Mouse (Mus musculus) hindbrain, embryonic 11.5 days (tissue): ENCODE results near the gene Hoxd4. TPM values are rescaled to one million over a fixed set of nuclear protein-coding genes. Genes with fewer than 3 reads are reported as not detected.

Experiments used
- ATAC-seq: fragments of 200-750 bp; cut with Nextera tagmentation; 2 replicates; pipeline ENCODE4 v1.8.0; 2017; ENCODE audit warnings: mild to moderate bottlenecking, moderate TSS enrichment, moderate library complexity; ENCODE audit not compliant: low FRiP score
- DNase-seq: peaks from one replicate; pipeline ENCODE4 v3.0.0-alpha.2; 2015; ENCODE audit warnings: low spot score
- H3K27ac ChIP-seq: fragments of 300-500 bp; sonication (generic); 2 replicates; pipeline ENCODE4 v1.5.1; 2014; ENCODE audit warnings: mild to moderate bottlenecking, low read depth, low read length
- H3K27me3 ChIP-seq: fragments of 300-500 bp; sonication (generic); 2 replicates; pipeline ENCODE4 v1.6.1; 2014; ENCODE audit warnings: mild to moderate bottlenecking, low read length, moderate library complexity, mixed read lengths; ENCODE audit not compliant: control insufficient read depth, insufficient read depth
- H3K36me3 ChIP-seq: fragments of 300-500 bp; sonication (generic); 2 replicates; pipeline ENCODE4 v1.6.1; 2014; ENCODE audit warnings: mild to moderate bottlenecking, low read length, moderate library complexity, mixed read lengths; ENCODE audit not compliant: control insufficient read depth, insufficient read depth
- H3K4me1 ChIP-seq: fragments of 300-500 bp; sonication (generic); replicated peaks from 2 replicates; pipeline ENCODE4 v1.6.1; 2014; ENCODE audit warnings: low read length, mixed read lengths; ENCODE audit not compliant: control insufficient read depth, insufficient read depth
- H3K4me2 ChIP-seq: fragments of 300-500 bp; sonication (generic); replicated peaks from 2 replicates; pipeline ENCODE4 v1.6.1; 2014; ENCODE audit warnings: mild to moderate bottlenecking, low read depth, low read length
- H3K4me3 ChIP-seq: fragments of 300-500 bp; sonication (generic); 2 replicates; pipeline ENCODE4 v1.5.1; 2014; ENCODE audit warnings: low read depth, low read length
- H3K9ac ChIP-seq: fragments of 300-500 bp; sonication (generic); 2 replicates; pipeline ENCODE4 v1.6.1; 2014; ENCODE audit warnings: low read depth, low read length
- H3K9me3 ChIP-seq: fragments of 300-500 bp; sonication (generic); 2 replicates; pipeline ENCODE4 v1.6.1; 2016; ENCODE audit warnings: low read length; ENCODE audit not compliant: control insufficient read depth
- WGBS: fragments of 180-500 bp; shearing (Covaris S2); extraction: QIAGEN DNeasy Blood & Tissue Kit; methylation state at CpG from one replicate; pipeline ENCODE4 v1.1.7; 2014; 5-methylcytosine and 5-hydroxymethylcytosine counted together
- polyA plus RNA-seq: library from polyadenylated mRNA; unstranded; fragments of >200 nt; fragmentation: Nextera tagmentation; extraction: Ambion mirVana; gene quantifications from 2 replicates; pipeline ENCODE4 v1.2.1, GENCODE M21; 2014

Gene Hoxd4
- polyA plus RNA-seq, 1 experiment from 2014 or later = 3.7 TPM

- H3K27ac ChIP-seq = no peak overlapping the region
- H3K4me1 ChIP-seq = peaks cover 8% of the 10 kb centered on the region
- no peak overlapping the region for H3K9ac ChIP-seq
- peaks cover 91% of the 10 kb centered on the region for H3K27me3 ChIP-seq
- no peak overlapping the region for H3K4me3 ChIP-seq
- DNase-seq (no peak), ATAC-seq (no peak)
- no peaks in the 10 kb centered on the region for H3K36me3 ChIP-seq
- H3K4me2 ChIP-seq = no peak overlapping the region
- no peaks in the 10 kb centered on the region for H3K9me3 ChIP-seq
- WGBS = under 1% methylated on average over 18 of the region's 18 CpGs
These were observed 28.2 kb upstream of the Hoxd4 start for GRCm38 (mm10) chr2:74683471-74683951.

- peaks cover 90% of the 10 kb centered on the region for H3K27me3 ChIP-seq
These were observed 27.6 kb upstream of the Hoxd4 start for GRCm38 (mm10) chr2:74684106-74684505.

GRCm38 (mm10) chr2:74685059-74685603 lies 26.6 kb upstream of the Hoxd4 start:
- Histone ChIP-seq H3K27ac (no peak overlapping the region), H3K27me3 (peaks cover 92% of the 10 kb centered on the region), H3K4me2 (no peak overlapping the region), H3K36me3 (no peaks in the 10 kb centered on the region), H3K9ac (no peak overlapping the region), H3K9me3 (no peaks in the 10 kb centered on the region), H3K4me1 (peaks cover 8% of the 10 kb centered on the region), H3K4me3 (no peak overlapping the region)
- ATAC-seq = no peak
- WGBS = 12% methylated on average over 4 of the region's 4 CpGs
- DNase-seq = no peak

More at GRCm38 (mm10) chr2:74684106-74684505, 27.6 kb upstream of the Hoxd4 start:
- ATAC-seq (no peak), DNase-seq (no peak)
- Histone ChIP-seq H3K9me3 (no peaks in the 10 kb centered on the region), H3K4me3 (no peak overlapping the region), H3K4me1 (peaks cover 8% of the 10 kb centered on the region), H3K9ac (no peak overlapping the region), H3K36me3 (no peaks in the 10 kb centered on the region), H3K27ac (no peak overlapping the region), H3K4me2 (no peak overlapping the region)
- 2% methylated on average over 12 of the region's 12 CpGs for whole genome bisulfite sequencing

- peaks cover 8% of the 10 kb centered on the region for H3K4me1 ChIP-seq
- DNase-seq = peak; percentile 86
- no peak overlapping the region for H3K9ac ChIP-seq
- WGBS = 4% methylated on average over 17 of the region's 17 CpGs
- H3K27me3 ChIP-seq = peaks cover 86% of the 10 kb centered on the region
- ATAC-seq = no peak
- H3K4me2 ChIP-seq = no peak overlapping the region
- no peaks in the 10 kb centered on the region for H3K36me3 ChIP-seq
- no peak overlapping the region for H3K27ac ChIP-seq
- H3K4me3 ChIP-seq = no peak overlapping the region
- no peaks in the 10 kb centered on the region for H3K9me3 ChIP-seq
These were observed 25.3 kb upstream of the Hoxd4 start for GRCm38 (mm10) chr2:74686301-74686987.

GRCm38 (mm10) chr2:74686988-74687697 lies 24.6 kb upstream of the Hoxd4 start:
- DNase-seq = no peak

DNA sequence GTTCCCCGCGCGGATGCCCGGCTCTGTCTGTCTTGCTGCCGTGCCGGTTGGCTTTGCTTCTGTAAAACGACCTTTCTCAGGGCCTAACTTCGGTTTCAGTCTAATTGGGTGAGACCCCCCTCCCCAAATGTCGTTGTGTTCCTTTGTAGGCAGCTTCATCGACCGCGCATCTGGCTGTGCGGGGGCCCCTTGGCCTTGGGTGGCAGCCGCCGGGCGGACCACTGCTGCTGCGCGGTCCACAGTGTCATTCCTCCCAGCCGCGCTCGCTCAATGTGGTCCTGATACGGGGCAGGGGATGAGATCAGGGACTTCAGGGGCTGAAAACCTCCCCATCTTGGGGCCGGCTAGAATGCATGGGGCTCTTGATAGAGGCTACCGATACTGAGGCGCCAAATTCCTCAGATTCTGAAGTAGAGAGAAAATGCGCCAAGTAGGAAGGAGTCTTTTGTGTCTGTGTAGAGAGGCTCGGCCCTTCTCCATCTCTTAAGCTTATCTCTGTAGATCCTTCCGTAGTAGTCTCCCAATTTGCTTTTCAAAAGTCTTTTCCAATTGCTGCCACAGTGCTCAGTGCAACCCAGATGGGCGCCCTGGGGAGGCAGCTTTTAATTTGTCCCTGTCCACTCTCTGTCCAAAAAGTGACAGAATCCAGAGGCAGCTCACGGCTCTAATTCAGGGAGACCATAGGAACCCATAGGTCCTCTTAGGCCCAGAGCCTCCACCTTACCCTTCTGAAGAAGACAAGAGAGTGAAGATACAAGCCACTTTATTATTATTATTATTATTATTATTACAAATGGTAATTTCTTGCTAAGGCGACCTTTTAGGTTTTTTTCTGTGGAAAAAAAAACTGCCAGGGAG lies 23.8 kb upstream of the Hoxd4 start:
- peaks cover 6% of the 10 kb centered on the region for H3K4me1 ChIP-seq
- H3K9ac ChIP-seq = no peak overlapping the region
- WGBS = under 1% methylated on average over 31 of the region's 31 CpGs
- H3K27me3 ChIP-seq = peaks cover 86% of the 10 kb centered on the region
- no peak overlapping the region for H3K27ac ChIP-seq
- ATAC-seq = no peak
- H3K36me3 ChIP-seq = no peaks in the 10 kb centered on the region
- no peak overlapping the region for H3K4me3 ChIP-seq
- no peaks in the 10 kb centered on the region for H3K9me3 ChIP-seq
- no peak overlapping the region for H3K4me2 ChIP-seq
- no peak for DNase-seq

More at GRCm38 (mm10) chr2:74686988-74687697, 24.6 kb upstream of the Hoxd4 start:
- Histone ChIP-seq H3K27me3 (peaks cover 86% of the 10 kb centered on the region), H3K9ac (no peak overlapping the region), H3K4me3 (no peak overlapping the region), H3K9me3 (no peaks in the 10 kb centered on the region), H3K27ac (no peak overlapping the region), H3K4me1 (peaks cover 11% of the 10 kb centered on the region), H3K36me3 (no peaks in the 10 kb centered on the region), H3K4me2 (no peak overlapping the region)
- 1% methylated on average over 27 of the region's 27 CpGs for WGBS
- no peak for ATAC-seq

- Histone ChIP-seq H3K4me2 (no peak overlapping the region), H3K4me1 (0 out of 2 replicates have a peak, but pooled peaks cover 4% of the 10 kb centered on the region), H3K4me3 (no peak overlapping the region), H3K9ac (no peak overlapping the region), H3K9me3 (no peaks in the 10 kb centered on the region), H3K27ac (no peak overlapping the region), H3K27me3 (peaks cover 86% of the 10 kb centered on the region), H3K36me3 (no peaks in the 10 kb centered on the region)
- DNase-seq (no peak), ATAC-seq (no peak)
- WGBS = 3% methylated on average over 12 of the region's 12 CpGs
These were observed 22.7 kb upstream of the Hoxd4 start for GRCm38 (mm10) chr2:74688795-74689573.
